Mouse (Mus musculus): ENCODE data around the gene Hal. TPM values are rescaled to one million over a fixed set of nuclear protein-coding genes. Genes with fewer than 3 reads are reported as not detected.
A peak's percentile ranks its signal among the peaks of the same experiment; 100 is the strongest.

Gene Hal
- polyA plus RNA-seq, 1 experiment from 2014 or later = 0.16 TPM

- no peaks in the 10 kb centered on the region for H3K4me1 ChIP-seq
- DNase-seq (ENCODE audit: low spot score) = no peak
- WGBS = 91% methylated on average over 8 of the region's 8 CpGs
- no peaks in the 10 kb centered on the region for H3K9me3 ChIP-seq (replicated peaks)
- no peaks in the 10 kb centered on the region for H3K36me3 ChIP-seq
- H3K27me3 ChIP-seq (ENCODE audit: low read depth, poor library complexity, severe bottlenecking) = no peaks in the 10 kb centered on the region
- no peak overlapping the region for H3K4me3 ChIP-seq
- H3K27ac ChIP-seq (replicated peaks) = no peak overlapping the region
Measured at GRCm38 (mm10) chr10:93519159-93519558, 30.6 kb downstream of the Hal start.

DNA sequence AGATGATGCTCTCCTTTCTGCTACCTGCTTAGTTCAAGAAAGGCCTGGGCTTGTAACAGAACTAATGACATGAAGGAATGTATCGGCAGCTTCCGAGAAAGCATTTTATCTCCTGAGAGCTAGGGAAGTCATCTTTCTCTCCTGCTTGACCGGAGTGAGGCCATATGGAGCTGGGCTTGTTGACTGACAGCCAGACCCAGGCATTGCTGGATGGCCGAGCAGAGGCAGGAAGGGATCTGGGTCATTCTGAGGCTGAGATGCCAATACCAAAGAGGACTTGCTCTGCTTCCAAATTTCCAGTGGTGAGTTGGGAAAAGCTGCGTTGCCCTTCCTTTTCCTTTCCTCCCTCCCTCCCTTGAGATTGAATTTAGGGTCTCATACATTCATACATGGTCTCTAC lies 31.2 kb downstream of the Hal start:
- no peaks in the 10 kb centered on the region for H3K4me1 ChIP-seq
- H3K4me3 ChIP-seq = no peak overlapping the region
- H3K36me3 ChIP-seq = no peaks in the 10 kb centered on the region
- H3K27me3 ChIP-seq (ENCODE audit: low read depth, poor library complexity, severe bottlenecking) = no peaks in the 10 kb centered on the region
- H3K9me3 ChIP-seq (replicated peaks) = no peaks in the 10 kb centered on the region
- 89% methylated on average over 5 of the region's 5 CpGs for WGBS
- no peak overlapping the region for H3K27ac ChIP-seq (replicated peaks)
- DNase-seq (ENCODE audit: low spot score) = no peak

- H3K27me3 ChIP-seq (ENCODE audit: low read depth, poor library complexity, severe bottlenecking) = no peaks in the 10 kb centered on the region
- no peak for DNase-seq (ENCODE audit: low spot score)
- no peaks in the 10 kb centered on the region for H3K36me3 ChIP-seq
- no peaks in the 10 kb centered on the region for H3K9me3 ChIP-seq (replicated peaks)
- no peak overlapping the region for H3K4me3 ChIP-seq
- 78% methylated on average over 4 of the region's 4 CpGs for WGBS
- no peaks in the 10 kb centered on the region for H3K4me1 ChIP-seq
- H3K27ac ChIP-seq (replicated peaks) = no peak overlapping the region
Measured at GRCm38 (mm10) chr10:93520994-93521393, 32.4 kb downstream of the Hal start.

GRCm38 (mm10) chr10:93525329-93525728 lies 36.8 kb downstream of the Hal start:
- no peak for DNase-seq (ENCODE audit: low spot score)
- Histone ChIP-seq H3K4me1 (no peaks in the 10 kb centered on the region), H3K36me3 (no peaks in the 10 kb centered on the region), H3K9me3 (replicated peaks) (peaks cover 5% of the 10 kb centered on the region), H3K27ac (replicated peaks) (no peak overlapping the region), H3K4me3 (no peak overlapping the region), H3K27me3 (ENCODE audit: low read depth, poor library complexity, severe bottlenecking) (no peaks in the 10 kb centered on the region)
- WGBS = 84% methylated on average over 1 of the region's 1 CpGs

- peaks cover 64% of the 10 kb centered on the region for H3K27me3 ChIP-seq (ENCODE audit: low read depth, poor library complexity, severe bottlenecking)
- peaks cover 40% of the 10 kb centered on the region for H3K4me1 ChIP-seq
- no peak overlapping the region for H3K27ac ChIP-seq (replicated peaks)
- H3K9me3 ChIP-seq (replicated peaks) = no peaks in the 10 kb centered on the region
- H3K4me3 ChIP-seq = no peak overlapping the region
- no peak for DNase-seq (ENCODE audit: low spot score)
- 92% methylated on average over 2 of the region's 2 CpGs for WGBS
- H3K36me3 ChIP-seq = no peaks in the 10 kb centered on the region
Measured at GRCm38 (mm10) chr10:93538287-93538686, 49.7 kb downstream of the Hal start.

- H3K9me3 ChIP-seq (replicated peaks) = no peaks in the 10 kb centered on the region
- H3K36me3 ChIP-seq = no peaks in the 10 kb centered on the region
- 61% methylated on average over 6 of the region's 6 CpGs for WGBS
- no peak for DNase-seq (ENCODE audit: low spot score)
- H3K27me3 ChIP-seq (ENCODE audit: low read depth, poor library complexity, severe bottlenecking) = peaks cover 59% of the 10 kb centered on the region
- no peak overlapping the region for H3K4me3 ChIP-seq
- H3K4me1 ChIP-seq = peaks cover 42% of the 10 kb centered on the region
- no peak overlapping the region for H3K27ac ChIP-seq (replicated peaks)
Measured at GRCm38 (mm10) chr10:93538818-93539217, 50.2 kb downstream of the Hal start.

DNA sequence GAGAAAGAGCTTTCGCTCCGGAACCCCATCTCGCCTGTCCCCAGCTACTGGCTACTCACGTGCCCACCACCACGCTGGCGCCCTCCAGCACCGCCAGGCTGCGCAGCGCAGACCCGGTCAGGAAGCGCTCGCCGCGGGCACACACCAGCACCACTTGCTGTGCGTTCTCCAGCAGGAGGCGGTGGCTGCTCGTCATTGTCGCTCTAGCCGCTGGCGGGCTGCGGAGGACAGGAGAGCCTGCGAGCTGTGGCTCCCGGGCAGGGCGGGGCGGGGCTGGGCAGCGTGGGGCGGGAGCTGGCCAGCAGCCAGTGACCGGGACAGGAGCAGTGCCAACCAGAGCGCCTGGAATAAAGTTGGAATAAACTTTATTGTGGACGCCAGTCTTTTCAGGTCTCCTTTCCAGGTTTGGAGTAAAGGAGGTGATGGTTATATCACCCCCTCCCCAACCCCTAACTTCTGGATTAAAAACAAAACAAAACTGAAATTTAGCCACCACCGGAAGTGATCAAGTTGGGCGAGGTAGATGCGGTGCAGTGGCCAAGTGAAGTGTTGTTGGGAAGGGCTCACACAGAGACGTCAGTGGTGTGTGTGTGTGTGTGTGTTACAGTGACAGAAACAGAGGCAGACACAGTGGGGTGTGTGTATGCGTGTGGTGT lies 51.3 kb downstream of the Hal start, which contains the start of gene Amdhd1:
Amdhd1 (minus strand) TSS at position 259 of the 656 bp plus-strand sequence.
- H3K4me3 ChIP-seq = peak within 1 kb of the TSS; percentile 53
- H3K4me1 ChIP-seq = peaks cover 35% of the 10 kb centered on the region
- H3K9me3 ChIP-seq (replicated peaks) = no peaks in the 10 kb centered on the region
- peak within 1 kb of the TSS; percentile 74 for H3K27ac ChIP-seq (replicated peaks)
- peaks cover 48% of the 10 kb centered on the region for H3K27me3 ChIP-seq (ENCODE audit: low read depth, poor library complexity, severe bottlenecking)
- H3K36me3 ChIP-seq = no peaks in the 10 kb centered on the region
- DNase-seq (ENCODE audit: low spot score) = peak; percentile 89
- 4% methylated on average over 35 of the region's 35 CpGs for WGBS

GRCm38 (mm10) chr10:93540431-93541210 lies 52.1 kb downstream of the Hal start, which contains the start of gene Ccdc38:
Gene Ccdc38 (plus strand): TSS chr10:93540632.
- 65% methylated on average over 17 of the region's 17 CpGs for WGBS
- H3K9me3 ChIP-seq (replicated peaks) = no peaks in the 10 kb centered on the region
- peak within 1 kb of the TSS; percentile 53 for H3K4me3 ChIP-seq
- peaks cover 41% of the 10 kb centered on the region for H3K27me3 ChIP-seq (ENCODE audit: low read depth, poor library complexity, severe bottlenecking)
- peaks cover 38% of the 10 kb centered on the region for H3K4me1 ChIP-seq
- H3K36me3 ChIP-seq = no peaks in the 10 kb centered on the region
- H3K27ac ChIP-seq (replicated peaks) = peak within 1 kb of the TSS; percentile 74
- no peak for DNase-seq (ENCODE audit: low spot score)

- no peak overlapping the region for H3K4me3 ChIP-seq
- no peaks in the 10 kb centered on the region for H3K9me3 ChIP-seq (replicated peaks)
- no peaks in the 10 kb centered on the region for H3K36me3 ChIP-seq
- no peak overlapping the region for H3K27ac ChIP-seq (replicated peaks)
- WGBS = 94% methylated on average over 1 of the region's 1 CpGs
- peaks cover 35% of the 10 kb centered on the region for H3K27me3 ChIP-seq (ENCODE audit: low read depth, poor library complexity, severe bottlenecking)
- no peak for DNase-seq (ENCODE audit: low spot score)
- peaks cover 43% of the 10 kb centered on the region for H3K4me1 ChIP-seq
Measured at GRCm38 (mm10) chr10:93541585-93541984, 53.0 kb downstream of the Hal start.

DNA sequence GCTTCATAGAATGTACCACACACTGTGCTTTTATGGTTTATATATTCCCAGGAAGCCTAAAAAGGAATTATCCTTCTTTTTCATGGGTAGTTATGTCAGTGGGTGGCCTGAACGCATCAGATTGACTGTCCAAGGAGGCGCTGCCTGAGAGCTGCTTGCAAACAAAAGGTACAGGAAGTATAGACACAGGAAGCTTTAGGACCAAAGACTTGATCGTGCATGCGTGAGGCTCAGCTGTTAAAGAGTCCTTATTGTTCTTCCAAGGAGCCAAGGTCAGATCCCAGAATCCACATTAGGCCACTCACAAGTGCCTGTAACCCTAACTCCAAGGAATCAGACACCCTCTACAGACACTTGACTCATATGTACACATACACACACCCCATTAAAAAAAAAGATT lies 53.8 kb downstream of the Hal start:
- WGBS = 55% methylated on average over 4 of the region's 4 CpGs
- Histone ChIP-seq H3K9me3 (replicated peaks) (no peaks in the 10 kb centered on the region), H3K4me3 (no peak overlapping the region), H3K27me3 (ENCODE audit: low read depth, poor library complexity, severe bottlenecking) (peaks cover 29% of the 10 kb centered on the region), H3K27ac (replicated peaks) (no peak overlapping the region), H3K36me3 (no peaks in the 10 kb centered on the region), H3K4me1 (peaks cover 43% of the 10 kb centered on the region)
- no peak for DNase-seq (ENCODE audit: low spot score)

DNA sequence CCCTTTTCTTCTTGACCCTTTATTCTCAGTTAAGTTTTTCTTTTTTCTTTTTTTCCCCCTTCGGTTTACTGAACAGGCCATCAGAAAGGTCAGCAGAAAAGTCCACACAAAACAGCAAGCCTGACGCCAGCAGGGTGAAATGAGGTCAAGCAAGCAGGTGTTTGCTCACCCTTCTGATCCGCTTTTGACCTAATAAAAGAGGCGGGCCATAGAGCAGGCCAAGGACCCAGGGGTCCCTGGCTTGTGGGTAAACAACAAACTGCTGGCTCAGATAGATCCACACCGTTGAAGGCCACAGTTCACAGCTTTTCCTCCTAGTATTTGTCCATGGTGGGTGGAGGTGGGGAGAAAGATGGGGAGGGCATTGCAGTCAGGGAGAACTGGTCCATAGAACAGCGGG lies 54.6 kb downstream of the Hal start:
- H3K4me3 ChIP-seq = no peak overlapping the region
- H3K36me3 ChIP-seq = no peaks in the 10 kb centered on the region
- H3K27ac ChIP-seq (replicated peaks) = no peak overlapping the region
- no peak for DNase-seq (ENCODE audit: low spot score)
- H3K9me3 ChIP-seq (replicated peaks) = no peaks in the 10 kb centered on the region
- peaks cover 43% of the 10 kb centered on the region for H3K4me1 ChIP-seq
- peaks cover 25% of the 10 kb centered on the region for H3K27me3 ChIP-seq (ENCODE audit: low read depth, poor library complexity, severe bottlenecking)
- 53% methylated on average over 6 of the region's 6 CpGs for WGBS

- Histone ChIP-seq H3K9me3 (replicated peaks) (no peaks in the 10 kb centered on the region), H3K27me3 (ENCODE audit: low read depth, poor library complexity, severe bottlenecking) (peaks cover 20% of the 10 kb centered on the region), H3K27ac (replicated peaks) (no peak overlapping the region), H3K36me3 (no peaks in the 10 kb centered on the region), H3K4me1 (peaks cover 43% of the 10 kb centered on the region), H3K4me3 (no peak overlapping the region)
- no peak for DNase-seq (ENCODE audit: low spot score)
- 81% methylated on average over 5 of the region's 5 CpGs for WGBS
Measured at GRCm38 (mm10) chr10:93544172-93544571, 55.6 kb downstream of the Hal start.

GRCm38 (mm10) chr10:93547741-93548270 lies 59.2 kb downstream of the Hal start:
- Histone ChIP-seq H3K27ac (replicated peaks) (0 out of 2 replicates have a peak overlapping the region, but pooled peaks have one; percentile 46), H3K9me3 (replicated peaks) (no peaks in the 10 kb centered on the region), H3K4me1 (peaks cover 13% of the 10 kb centered on the region), H3K36me3 (no peaks in the 10 kb centered on the region), H3K4me3 (no peak overlapping the region), H3K27me3 (ENCODE audit: low read depth, poor library complexity, severe bottlenecking) (peaks cover 8% of the 10 kb centered on the region; the same call in 1 of the 2 replicates)
- 87% methylated on average over 4 of the region's 4 CpGs for WGBS
- DNase-seq (ENCODE audit: low spot score) = no peak
